Mouse (Mus musculus): ENCODE results near the gene Phip. TPM values are rescaled to one million over a fixed set of nuclear protein-coding genes. Genes with fewer than 3 reads are reported as not detected.
A peak's percentile ranks its signal among the peaks of the same experiment; 100 is the strongest.

Phip gene
- polyA plus RNA-seq, 1 experiment from 2014 or later: 22.8 TPM

DNA sequence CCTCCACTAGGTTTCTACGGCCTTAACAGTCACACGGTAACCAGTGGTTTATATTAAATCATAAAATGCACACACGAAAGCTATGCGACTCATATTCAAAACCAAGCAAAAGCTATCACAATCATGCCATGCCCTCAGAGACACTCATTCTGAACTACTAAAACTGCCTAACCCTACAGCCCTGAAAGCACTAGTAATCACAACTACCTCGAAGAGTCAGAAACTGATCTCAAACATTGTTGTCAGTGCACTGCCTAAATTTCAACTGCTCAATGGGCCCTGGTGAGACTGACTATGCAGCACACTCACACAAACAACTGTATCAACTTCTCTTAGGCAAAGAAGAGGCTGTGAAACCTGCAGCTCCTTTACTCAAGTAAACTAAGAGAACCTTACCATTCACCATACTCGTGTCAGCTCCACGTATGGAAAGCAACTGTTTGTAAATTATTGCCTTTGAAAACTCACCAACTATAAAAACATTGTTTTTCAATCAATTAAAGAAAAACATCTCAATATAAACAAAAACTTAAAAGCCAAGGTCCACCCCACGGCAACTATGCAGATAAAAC, 1.9 kb downstream of the Phip start:
- ChIA-PET POLR2A (interaction anchor here (1.1 kb wide), 1 partner anchor 17 kb away, joined by 3 read pairs; no protein-coding TSS in a partner anchor), CTCF (interaction anchor here (1.1 kb wide), 1 partner anchor 10 kb away, joined by 3 read pairs; no protein-coding TSS in a partner anchor)
- ATAC-seq (no peak), DNase-seq (ENCODE audit: low read depth, low spot score) (no peak)
- in situ Hi-C loops (cut with MboI; ENCODE audit: low pct_unique_long_range_greater_than_20kb): no loop called here
- H3K27me3 ChIP-seq: no peaks in the 10 kb centered on the region
- no peak for TF ChIP-seq CTCF (IDR thresholded peaks at IDR 0.05)

DNA sequence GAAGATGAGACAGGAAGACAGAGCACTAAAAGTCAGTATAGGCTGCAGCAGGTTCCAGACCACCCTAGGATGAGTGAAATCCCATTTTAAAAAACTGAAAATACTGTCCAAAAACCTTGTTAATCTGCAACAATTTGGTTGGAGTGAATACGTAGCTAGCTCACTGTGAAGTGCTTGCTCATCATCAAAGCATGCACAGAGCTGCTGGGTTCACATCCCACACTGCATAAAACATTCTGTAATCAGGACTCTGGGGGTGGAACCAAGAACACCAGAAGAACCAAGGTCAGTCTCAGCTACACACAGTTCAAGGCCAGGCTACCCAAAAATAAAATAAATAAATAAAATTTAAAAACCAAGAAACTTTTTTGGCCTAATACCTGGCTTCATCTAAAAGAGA, 3.9 kb downstream of the Phip start:
- DNase-seq (ENCODE audit: low read depth, low spot score) (no peak), ATAC-seq (no peak)
- POLR2A ChIA-PET: interaction anchor here (0.7 kb wide), 1 partner anchor 1318 kb away, joined by 5 read pairs; no protein-coding TSS in a partner anchor
- in situ Hi-C loops (cut with MboI; ENCODE audit: low pct_unique_long_range_greater_than_20kb): no loop called here
- CTCF ChIA-PET: interaction anchor here (1.1 kb wide), 1 partner anchor 57 kb away, joined by 3 read pairs; no protein-coding TSS in a partner anchor
- no peaks in the 10 kb centered on the region for H3K27me3 ChIP-seq
- TF ChIP-seq CTCF (IDR thresholded peaks at IDR 0.05): no peak

DNA sequence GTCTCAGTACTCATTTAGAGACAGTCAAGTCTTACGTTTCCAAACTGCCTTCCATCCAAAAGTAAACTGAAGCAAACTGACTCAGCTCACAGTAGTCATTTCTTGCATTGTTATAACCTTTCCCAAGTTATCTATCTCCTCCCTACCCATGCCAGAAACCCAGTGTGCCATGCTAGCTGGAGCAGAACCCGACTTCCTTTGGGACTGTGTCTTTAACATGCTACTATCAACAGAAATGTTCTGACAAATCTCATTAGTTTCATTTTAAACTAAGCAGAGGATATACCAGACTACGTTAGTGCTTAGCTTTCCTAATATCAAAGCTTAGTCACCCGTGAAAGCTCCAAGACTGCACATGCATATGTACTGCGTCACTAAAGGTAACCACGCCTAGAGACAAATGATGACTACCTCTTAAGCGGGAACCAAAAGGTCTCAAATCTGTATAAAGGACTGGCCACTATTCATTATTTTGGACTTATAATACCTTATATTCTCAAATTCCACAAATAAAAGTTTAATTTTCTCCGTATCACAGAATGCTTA, 8.2 kb downstream of the Phip start:
- ATAC-seq (peak; percentile 24), DNase-seq (ENCODE audit: low read depth, low spot score) (no peak)
- in situ Hi-C loops (cut with MboI; ENCODE audit: low pct_unique_long_range_greater_than_20kb): no loop called here

DNA sequence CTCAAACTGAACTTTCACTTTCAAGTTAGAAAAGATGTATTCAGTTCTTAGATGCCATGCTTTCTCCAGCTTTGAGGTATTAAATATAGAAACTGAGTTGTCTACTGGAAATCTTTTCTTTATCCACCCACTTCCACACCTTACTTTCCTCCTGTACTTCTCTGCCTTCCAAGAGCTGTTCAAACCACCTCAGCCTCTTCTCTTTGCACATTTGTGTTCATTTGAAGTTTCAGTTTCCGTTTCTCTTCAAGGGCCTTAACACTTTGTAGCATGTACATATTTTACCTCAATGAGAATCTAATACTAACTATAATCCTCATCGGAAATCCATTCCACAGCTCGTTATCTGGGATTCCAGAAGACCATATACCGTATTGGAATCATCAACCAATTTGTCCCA, 11.3 kb downstream of the Phip start:
- no peak for TF ChIP-seq CTCF (IDR thresholded peaks at IDR 0.05)
- ATAC-seq: no peak
- CTCF ChIA-PET: interaction anchor here (1.0 kb wide), 1 partner anchor 10 kb away, joined by 3 read pairs; no protein-coding TSS in a partner anchor
- H3K27me3 ChIP-seq: no peaks in the 10 kb centered on the region
- in situ Hi-C loops (cut with MboI; ENCODE audit: low pct_unique_long_range_greater_than_20kb): no loop called here
- DNase-seq (ENCODE audit: low read depth, low spot score): no peak
- POLR2A ChIA-PET: interaction anchor here (0.8 kb wide), 1 partner anchor 29 kb away, joined by 4 read pairs; no protein-coding TSS in a partner anchor

More for the DNA sequence above, 8.2 kb downstream of the Phip start:
- ChIA-PET CTCF (interaction anchor here (1.1 kb wide), 1 partner anchor 61 kb away, joined by 3 read pairs; no protein-coding TSS in a partner anchor), POLR2A (no interaction called here)
- H3K27me3 ChIP-seq: no peaks in the 10 kb centered on the region
- no peak for TF ChIP-seq CTCF (IDR thresholded peaks at IDR 0.05)

DNA sequence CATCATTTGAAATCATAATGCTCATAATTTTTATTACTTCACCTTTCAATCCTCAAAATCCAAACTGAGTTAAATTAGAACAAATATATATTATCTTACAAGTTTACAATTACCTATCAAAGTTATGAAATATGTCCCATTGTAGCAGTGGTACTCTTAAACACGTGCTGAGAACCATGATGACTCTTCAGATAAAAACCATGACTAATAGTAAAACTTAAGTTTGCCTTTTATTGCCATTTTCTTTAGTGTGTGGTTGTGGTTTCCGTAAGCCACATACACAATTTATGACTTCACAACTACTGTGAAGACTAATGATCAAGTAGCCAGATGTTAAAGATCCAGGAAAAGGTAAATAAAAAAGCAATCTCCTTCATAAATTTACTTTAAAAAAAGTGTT, 14.0 kb downstream of the Phip start:
- no peak for ATAC-seq
- POLR2A ChIA-PET: interaction anchor here (1.0 kb wide), 1 partner anchor 14 kb away, joined by 3 read pairs; no protein-coding TSS in a partner anchor
- in situ Hi-C loops (cut with MboI; ENCODE audit: low pct_unique_long_range_greater_than_20kb): no loop called here

DNA sequence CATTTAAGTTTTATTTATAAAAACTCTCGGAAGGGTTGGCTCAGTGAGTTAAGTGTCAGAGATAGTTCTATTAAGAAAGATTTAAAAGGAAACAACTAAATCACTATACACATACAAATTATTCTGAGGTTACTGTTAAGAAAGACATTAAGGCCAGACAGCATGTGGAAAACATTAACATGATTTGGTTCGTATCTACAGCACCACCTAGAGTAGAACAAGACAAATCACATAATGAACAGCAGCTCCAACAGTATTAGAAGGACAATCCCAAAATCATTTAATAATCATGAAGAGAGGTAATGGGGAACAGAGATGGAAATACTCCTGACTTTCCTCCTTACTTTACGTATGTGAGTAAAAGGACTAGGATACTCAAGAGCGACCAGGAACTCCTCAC, 20.0 kb downstream of the Phip start:
- H3K27me3 ChIP-seq: no peaks in the 10 kb centered on the region
- no peak for DNase-seq (ENCODE audit: low read depth, low spot score)
- TF ChIP-seq CTCF (IDR thresholded peaks at IDR 0.05): no peak
- no peak for ATAC-seq
- in situ Hi-C loops (cut with MboI; ENCODE audit: low pct_unique_long_range_greater_than_20kb): no loop called here
- ChIA-PET POLR2A (no interaction called here), CTCF (no interaction called here)

More for the DNA sequence above, 14.0 kb downstream of the Phip start:
- DNase-seq (ENCODE audit: low read depth, low spot score): no peak
- H3K27me3 ChIP-seq: no peaks in the 10 kb centered on the region
- CTCF ChIA-PET: no interaction called here
- TF ChIP-seq CTCF (IDR thresholded peaks at IDR 0.05): no peak

DNA sequence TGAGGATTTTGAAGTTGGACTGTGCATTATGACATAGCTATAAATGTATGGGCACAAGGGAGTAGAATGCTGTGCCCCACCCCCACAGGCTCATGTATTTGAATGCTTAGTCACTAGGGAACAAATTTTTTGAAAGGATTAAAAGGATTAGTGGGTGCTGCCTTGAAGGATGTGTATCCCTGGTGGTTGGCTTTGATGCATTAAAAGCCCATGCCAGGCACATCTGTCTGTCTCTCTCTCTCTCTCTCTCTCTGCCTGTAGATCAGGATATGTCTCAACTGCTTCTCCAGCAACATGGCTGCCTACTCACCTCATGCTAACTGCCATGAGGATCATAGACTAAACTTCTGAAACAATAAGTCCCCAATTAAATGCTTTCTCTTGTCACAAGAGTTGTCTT, 23.0 kb downstream of the Phip start:
- in situ Hi-C loops (cut with MboI; ENCODE audit: low pct_unique_long_range_greater_than_20kb): no loop called here
- TF ChIP-seq CTCF (IDR thresholded peaks at IDR 0.05): no peak
- ChIA-PET POLR2A (no interaction called here), CTCF (no interaction called here)
- ATAC-seq: no peak
- DNase-seq (ENCODE audit: low read depth, low spot score): no peak
- H3K27me3 ChIP-seq: no peaks in the 10 kb centered on the region

DNA sequence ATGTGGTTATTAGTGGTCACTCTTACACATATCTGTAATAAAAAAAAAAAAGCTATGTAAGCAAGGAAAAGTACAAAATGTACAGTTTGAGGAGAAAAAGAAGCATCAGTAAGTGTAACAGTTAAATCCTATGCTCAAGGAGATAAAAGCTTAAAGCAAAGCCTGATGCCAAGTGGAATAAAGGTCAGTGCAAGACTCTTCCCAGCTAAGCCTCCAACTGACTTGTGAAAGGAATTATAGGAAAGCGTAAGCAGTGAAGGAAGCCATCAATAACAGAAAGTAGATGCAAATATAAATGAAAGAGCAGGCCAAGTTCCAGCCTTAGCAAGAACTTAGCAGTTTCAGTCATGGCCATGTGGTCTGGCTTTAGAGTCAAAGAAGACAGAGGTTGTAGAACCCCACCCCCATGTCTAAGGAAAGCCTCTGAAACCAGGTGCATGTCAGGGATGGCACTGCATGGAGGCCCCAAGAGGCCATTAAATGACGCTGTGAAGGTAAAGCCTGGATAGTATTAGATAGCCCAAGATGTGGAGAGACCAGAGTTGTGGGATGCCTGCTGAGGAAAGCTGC, 23.8 kb downstream of the Phip start:
- ChIA-PET POLR2A (no interaction called here), CTCF (interaction anchor here (0.9 kb wide), 1 partner anchor 24 kb away, joined by 3 read pairs; no protein-coding TSS in a partner anchor)
- in situ Hi-C loops (cut with MboI; ENCODE audit: low pct_unique_long_range_greater_than_20kb): no loop called here
- ATAC-seq: no peak
- TF ChIP-seq CTCF (IDR thresholded peaks at IDR 0.05): no peak
- no peaks in the 10 kb centered on the region for H3K27me3 ChIP-seq
- DNase-seq (ENCODE audit: low read depth, low spot score): no peak

DNA sequence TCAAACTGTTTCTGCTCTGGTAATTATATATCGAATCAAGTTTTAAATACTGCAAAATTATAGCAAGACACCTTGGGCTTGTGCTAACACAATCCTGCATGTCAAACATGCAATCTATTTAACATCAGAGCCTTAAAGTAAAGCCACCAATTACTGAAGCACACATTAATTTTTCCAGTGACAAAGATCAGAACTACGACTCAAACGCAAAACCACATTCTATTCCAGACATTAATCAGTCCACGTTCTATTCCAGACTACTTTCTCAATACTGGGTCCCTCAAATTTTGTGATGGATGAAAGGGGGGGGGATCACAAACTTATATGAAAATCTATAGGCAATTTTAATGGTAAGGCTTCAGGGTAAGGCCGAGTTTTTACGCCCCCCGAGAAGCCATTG, 68.1 kb downstream of the Phip start:
- ATAC-seq: no peak

DNA sequence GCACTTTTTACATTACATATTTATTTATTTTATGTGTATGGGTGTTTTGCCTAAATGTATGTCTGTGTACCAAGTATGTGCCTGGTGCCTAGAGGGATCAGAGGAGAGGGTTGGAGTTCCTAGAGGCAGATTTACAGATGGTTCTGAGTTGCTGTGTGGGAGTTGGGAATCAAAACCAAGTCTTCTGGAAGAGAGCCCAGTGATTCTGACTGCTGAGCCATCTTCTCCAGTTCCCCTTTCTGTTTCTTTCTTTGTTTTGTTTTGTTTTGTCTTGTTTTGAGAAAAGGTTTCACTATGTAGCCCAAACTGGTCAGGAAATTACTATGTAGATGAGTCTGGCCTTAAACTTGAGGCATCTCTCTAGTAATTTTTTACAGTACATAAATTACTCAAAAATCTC, 86.7 kb downstream of the Phip start:
- ChIA-PET CTCF (no interaction called here), POLR2A (no interaction called here)
- TF ChIP-seq CTCF (IDR thresholded peaks at IDR 0.05): no peak
- DNase-seq (ENCODE audit: low read depth, low spot score): no peak
- no peaks in the 10 kb centered on the region for H3K27me3 ChIP-seq
- in situ Hi-C loops (cut with MboI; ENCODE audit: low pct_unique_long_range_greater_than_20kb): no loop called here
- no peak for ATAC-seq

More for the DNA sequence above, 68.1 kb downstream of the Phip start:
- no peak for DNase-seq (ENCODE audit: low read depth, low spot score)
- POLR2A ChIA-PET: no interaction called here
- TF ChIP-seq CTCF (IDR thresholded peaks at IDR 0.05): no peak
- H3K27me3 ChIP-seq: no peaks in the 10 kb centered on the region
- CTCF ChIA-PET: no interaction called here
- in situ Hi-C loops (cut with MboI; ENCODE audit: low pct_unique_long_range_greater_than_20kb): no loop called here

DNA sequence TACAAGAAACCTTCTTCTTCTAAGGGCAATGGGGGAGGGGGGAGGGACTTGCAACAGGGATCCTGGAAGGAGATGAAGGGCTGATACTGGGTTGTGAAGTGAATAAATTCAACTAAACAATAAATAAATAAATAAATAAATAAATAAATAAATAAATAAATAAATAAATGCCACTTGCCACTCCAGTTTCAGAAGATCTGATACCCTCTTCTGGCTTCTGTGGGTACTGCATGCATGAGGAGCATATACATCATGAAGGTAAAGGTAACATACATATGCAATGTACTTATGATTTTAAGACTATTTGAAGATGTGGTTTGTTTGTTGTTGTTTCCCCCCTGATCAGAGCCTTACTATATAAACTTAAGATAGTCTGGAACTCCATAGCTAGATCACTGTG, 91.1 kb downstream of the Phip start:
- no peak for TF ChIP-seq CTCF (IDR thresholded peaks at IDR 0.05)
- ATAC-seq (no peak), DNase-seq (ENCODE audit: low read depth, low spot score) (no peak)
- in situ Hi-C loops (cut with MboI; ENCODE audit: low pct_unique_long_range_greater_than_20kb): no loop called here
- ChIA-PET POLR2A (no interaction called here), CTCF (no interaction called here)
- no peaks in the 10 kb centered on the region for H3K27me3 ChIP-seq
